Mouse (Mus musculus) heart, embryonic 15.5 days (tissue): Measurements from ENCODE around the gene Wdr18. TPM values are rescaled to one million over a fixed set of nuclear protein-coding genes. Genes with fewer than 3 reads are reported as not detected.

Source experiments
- ATAC-seq: fragments of 200-750 bp; cut with Nextera tagmentation; replicated peaks from 2 replicates; pipeline ENCODE4 v1.8.0; 2017; ENCODE audit warnings: low read depth, moderate TSS enrichment; ENCODE audit not compliant: insufficient number of reproducible peaks, insufficient read depth, low FRiP score
- H3K27ac ChIP-seq: fragments of 300-500 bp; sonication (generic); 2 replicates; pipeline ENCODE4 v1.5.1; 2015; ENCODE audit warnings: mild to moderate bottlenecking, inconsistent platforms
- H3K27me3 ChIP-seq: fragments of 300-500 bp; sonication (generic); 2 replicates; pipeline ENCODE4 v1.6.1; 2015; ENCODE audit warnings: inconsistent platforms
- H3K36me3 ChIP-seq: fragments of 300-500 bp; sonication (generic); 2 replicates; pipeline ENCODE4 v1.6.1; 2015; ENCODE audit warnings: mild to moderate bottlenecking, inconsistent platforms
- H3K4me1 ChIP-seq: fragments of 300-500 bp; sonication (generic); replicated peaks from 2 replicates; pipeline ENCODE4 v1.6.1; 2015; ENCODE audit warnings: inconsistent platforms
- H3K4me2 ChIP-seq: fragments of 300-500 bp; sonication (generic); 2 replicates; pipeline ENCODE4 v1.6.1; 2015; ENCODE audit warnings: inconsistent platforms, mild to moderate bottlenecking, moderate library complexity
- H3K4me3 ChIP-seq: fragments of 300-500 bp; sonication (generic); 2 replicates; pipeline ENCODE4 v1.5.1; 2015; ENCODE audit warnings: mild to moderate bottlenecking, inconsistent platforms
- H3K9ac ChIP-seq: fragments of 300-500 bp; sonication (generic); 2 replicates; pipeline ENCODE4 v1.6.1; 2015; ENCODE audit warnings: mild to moderate bottlenecking, inconsistent platforms
- H3K9me3 ChIP-seq: fragments of 300-500 bp; sonication (generic); replicated peaks from 2 replicates; pipeline ENCODE4 v1.6.1; 2016; ENCODE audit warnings: inconsistent platforms
- WGBS: fragments of 180-500 bp; shearing (Covaris S2); methylation state at CpG from one replicate; pipeline ENCODE4 v1.1.7; 2015; ENCODE audit warnings: mixed read lengths; 5-methylcytosine and 5-hydroxymethylcytosine counted together
- polyA plus RNA-seq: library from polyadenylated mRNA; unstranded; fragments of >200 nt; fragmentation: Nextera tagmentation; extraction: Ambion mirVana; gene quantifications from 2 replicates; pipeline ENCODE4 v1.2.1, GENCODE M21; 2015

Wdr18 gene
- polyA plus RNA-seq, 1 experiment from 2014 or later, result 56.7 TPM

- Histone ChIP-seq H3K4me1 (peaks cover 63% of the 10 kb centered on the region), H3K27ac (peak overlapping the region; percentile 40), H3K36me3 (peaks cover 12% of the 10 kb centered on the region), H3K27me3 (no peaks in the 10 kb centered on the region), H3K4me3 (peak overlapping the region; percentile 83), H3K9me3 (no peaks in the 10 kb centered on the region), H3K9ac (0 out of 2 replicates have a peak overlapping the region, but pooled peaks have one; percentile 10), H3K4me2 (peak overlapping the region; percentile 80)
- 26% methylated on average over 9 of the region's 9 CpGs for WGBS
- ATAC-seq, result no peak
Measured at GRCm38 (mm10) chr10:79928907-79929701, 30.8 kb upstream of the Wdr18 start.

GRCm38 (mm10) chr10:79929967-79930825, 29.8 kb upstream of the Wdr18 start:
- H3K4me3 ChIP-seq, result no peak overlapping the region
- H3K9me3 ChIP-seq, result no peaks in the 10 kb centered on the region
- no peak overlapping the region for H3K9ac ChIP-seq
- H3K27me3 ChIP-seq, result no peaks in the 10 kb centered on the region
- no peak for ATAC-seq
- peaks cover 70% of the 10 kb centered on the region for H3K4me1 ChIP-seq
- 80% methylated on average over 18 of the region's 18 CpGs for WGBS
- peaks cover 12% of the 10 kb centered on the region for H3K36me3 ChIP-seq
- no peak overlapping the region for H3K4me2 ChIP-seq
- peak overlapping the region; percentile 12; the same call in 1 of the 2 replicates for H3K27ac ChIP-seq

GRCm38 (mm10) chr10:79930826-79931186, 29.1 kb upstream of the Wdr18 start:
- ATAC-seq, result no peak
- Histone ChIP-seq H3K9ac (no peak overlapping the region), H3K4me1 (peaks cover 72% of the 10 kb centered on the region), H3K4me2 (no peak overlapping the region), H3K4me3 (no peak overlapping the region), H3K27me3 (no peaks in the 10 kb centered on the region), H3K36me3 (peaks cover 12% of the 10 kb centered on the region), H3K27ac (no peak overlapping the region), H3K9me3 (no peaks in the 10 kb centered on the region)
- 89% methylated on average over 16 of the region's 16 CpGs for WGBS

DNA sequence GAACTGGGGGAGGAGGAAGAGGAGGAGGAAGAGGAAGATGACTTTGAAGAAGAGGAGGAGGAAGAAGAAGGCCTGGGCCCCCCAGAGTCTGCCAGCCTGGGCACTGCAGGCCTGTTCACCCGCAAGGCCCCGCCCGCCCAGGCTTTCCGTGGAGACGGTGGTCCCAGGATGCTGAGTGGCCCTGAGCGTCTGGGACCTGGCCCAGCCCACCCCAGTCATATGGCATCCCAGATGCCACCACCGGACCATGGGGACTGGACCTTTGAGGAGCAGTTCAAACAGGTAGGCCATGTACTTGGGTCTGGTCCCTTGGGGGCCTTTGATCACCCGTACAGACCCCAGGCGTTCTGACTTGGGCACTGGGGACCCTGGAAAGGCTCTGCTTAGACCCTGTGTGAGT, 28.2 kb upstream of the Wdr18 start:
- no peak overlapping the region for H3K9ac ChIP-seq
- 82% methylated on average over 9 of the region's 9 CpGs for WGBS

GRCm38 (mm10) chr10:79932736-79933135, 27.2 kb upstream of the Wdr18 start:
- Histone ChIP-seq H3K4me1 (peaks cover 85% of the 10 kb centered on the region), H3K9ac (no peak overlapping the region), H3K4me2 (peak overlapping the region; percentile 5; the same call in 1 of the 2 replicates), H3K4me3 (no peak overlapping the region), H3K27ac (0 out of 2 replicates have a peak overlapping the region, but pooled peaks have one; percentile 13), H3K9me3 (no peaks in the 10 kb centered on the region), H3K36me3 (peaks cover 12% of the 10 kb centered on the region), H3K27me3 (no peaks in the 10 kb centered on the region)
- no peak for ATAC-seq
- WGBS, result 16% methylated on average over 8 of the region's 8 CpGs

More for the DNA sequence above, 28.2 kb upstream of the Wdr18 start:
- H3K27ac ChIP-seq, result no peak overlapping the region
- H3K4me2 ChIP-seq, result no peak overlapping the region
- H3K36me3 ChIP-seq, result peaks cover 12% of the 10 kb centered on the region
- no peaks in the 10 kb centered on the region for H3K9me3 ChIP-seq
- no peaks in the 10 kb centered on the region for H3K27me3 ChIP-seq
- no peak for ATAC-seq
- H3K4me1 ChIP-seq, result peaks cover 75% of the 10 kb centered on the region
- H3K4me3 ChIP-seq, result no peak overlapping the region

- Histone ChIP-seq H3K4me2 (peak overlapping the region; percentile 5; the same call in 1 of the 2 replicates), H3K27me3 (no peaks in the 10 kb centered on the region), H3K27ac (no peak overlapping the region), H3K36me3 (peaks cover 12% of the 10 kb centered on the region), H3K9me3 (no peaks in the 10 kb centered on the region), H3K9ac (no peak overlapping the region), H3K4me1 (peaks cover 87% of the 10 kb centered on the region), H3K4me3 (no peak overlapping the region)
- no peak for ATAC-seq
- WGBS, result 53% methylated on average over 9 of the region's 9 CpGs
Measured at GRCm38 (mm10) chr10:79933145-79933679, 26.7 kb upstream of the Wdr18 start.

DNA sequence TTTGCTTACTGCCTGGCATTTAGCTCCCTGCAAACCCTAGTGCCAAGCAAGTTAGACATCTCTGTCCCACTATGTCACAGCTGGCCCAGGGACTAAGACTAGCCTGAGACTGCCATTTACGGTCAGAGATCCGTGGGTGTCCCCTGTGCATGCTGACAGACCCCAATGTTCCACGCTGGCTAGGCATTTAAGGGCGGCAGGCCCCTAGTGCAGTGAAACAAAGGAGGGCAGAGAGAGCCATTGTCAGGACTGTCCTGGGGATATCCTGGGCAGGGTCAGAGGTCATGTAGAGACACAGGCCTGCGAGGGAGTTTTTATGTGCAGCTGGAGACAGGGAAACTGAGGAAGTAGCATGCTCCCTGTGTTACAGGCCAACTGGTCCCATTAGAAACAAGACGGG, 26.1 kb upstream of the Wdr18 start:
- no peak overlapping the region for H3K9ac ChIP-seq
- no peaks in the 10 kb centered on the region for H3K9me3 ChIP-seq
- ATAC-seq, result no peak
- peaks cover 82% of the 10 kb centered on the region for H3K4me1 ChIP-seq
- H3K27me3 ChIP-seq, result no peaks in the 10 kb centered on the region
- H3K36me3 ChIP-seq, result peaks cover 12% of the 10 kb centered on the region
- H3K4me3 ChIP-seq, result no peak overlapping the region
- peak overlapping the region; percentile 1; the same call in 1 of the 2 replicates for H3K27ac ChIP-seq
- 73% methylated on average over 6 of the region's 6 CpGs for WGBS
- H3K4me2 ChIP-seq, result no peak overlapping the region

DNA sequence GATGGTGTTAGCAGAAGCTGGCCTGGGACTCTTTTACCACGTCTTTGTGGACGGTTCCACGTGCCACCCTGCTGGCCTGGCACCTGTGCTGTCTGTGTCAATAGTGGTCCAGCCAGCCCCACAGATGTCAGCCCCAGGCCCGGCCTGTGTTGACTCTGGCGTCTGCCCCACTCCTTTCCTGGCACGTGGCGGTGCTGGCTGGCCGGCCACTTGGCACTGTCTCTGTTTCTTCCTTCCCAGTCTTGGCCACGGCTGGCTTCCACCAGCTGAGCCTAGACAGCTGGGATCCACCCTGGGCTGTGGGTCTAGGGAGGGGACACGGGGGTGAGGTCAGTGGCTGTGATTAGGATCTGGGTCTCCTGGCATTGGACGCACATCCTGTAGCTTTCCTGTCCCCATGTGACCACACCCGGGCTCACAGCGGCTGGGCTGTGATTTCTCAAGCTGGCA, 25.7 kb upstream of the Wdr18 start:
- peaks cover 12% of the 10 kb centered on the region for H3K36me3 ChIP-seq
- H3K9me3 ChIP-seq, result no peaks in the 10 kb centered on the region
- H3K27me3 ChIP-seq, result no peaks in the 10 kb centered on the region
- peak; percentile 48 for ATAC-seq
- no peak overlapping the region for H3K4me3 ChIP-seq
- no peak overlapping the region for H3K4me2 ChIP-seq
- 56% methylated on average over 13 of the region's 13 CpGs for WGBS
- peak overlapping the region; percentile 1; the same call in 1 of the 2 replicates for H3K27ac ChIP-seq
- H3K4me1 ChIP-seq, result peaks cover 78% of the 10 kb centered on the region
- H3K9ac ChIP-seq, result no peak overlapping the region

DNA sequence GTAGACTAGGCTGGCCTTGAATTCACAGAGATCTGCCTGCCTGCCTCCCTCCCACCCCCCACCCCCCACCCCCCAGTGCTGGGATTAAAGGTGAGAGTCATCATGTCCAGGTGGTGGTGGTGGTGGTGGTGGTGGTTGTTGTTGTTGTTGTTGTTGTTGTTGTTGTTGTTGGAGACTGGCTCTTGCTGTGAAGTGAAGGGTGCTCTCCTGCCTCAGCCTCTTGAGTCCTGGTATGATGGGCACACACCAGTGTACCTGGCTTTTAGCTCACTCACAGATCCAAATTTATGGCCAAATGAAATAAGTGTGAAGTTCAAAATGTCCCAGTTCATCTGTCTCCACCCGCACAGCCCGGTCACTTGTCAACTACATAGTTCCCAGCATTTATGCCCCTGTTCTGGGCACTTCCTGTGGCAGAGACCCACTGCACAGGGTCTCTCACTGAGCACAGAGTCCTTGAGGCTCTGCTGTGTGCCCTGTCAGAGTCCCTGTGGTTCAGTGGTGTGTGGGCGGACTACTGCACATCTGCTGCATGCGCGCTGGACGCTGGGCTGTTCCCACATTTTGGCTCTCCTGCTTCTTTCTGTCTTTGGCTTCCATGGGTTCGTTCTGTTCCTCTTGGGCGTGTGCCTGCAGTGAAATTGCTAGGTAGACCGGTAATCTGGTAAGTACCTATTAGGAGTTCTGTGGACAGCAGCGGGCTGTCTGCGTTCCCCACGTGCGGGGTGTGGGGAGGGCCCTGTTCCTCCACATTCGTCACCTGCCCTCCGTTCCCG, 25.0 kb upstream of the Wdr18 start:
- peaks cover 78% of the 10 kb centered on the region for H3K4me1 ChIP-seq
- no peak overlapping the region for H3K9ac ChIP-seq
- H3K36me3 ChIP-seq, result peaks cover 12% of the 10 kb centered on the region
- ATAC-seq, result no peak
- H3K4me2 ChIP-seq, result no peak overlapping the region
- H3K4me3 ChIP-seq, result no peak overlapping the region
- H3K9me3 ChIP-seq, result no peaks in the 10 kb centered on the region
- 84% methylated on average over 16 of the region's 16 CpGs for WGBS
- 0 out of 2 replicates have a peak overlapping the region, but pooled peaks have one; percentile 1 for H3K27ac ChIP-seq
- H3K27me3 ChIP-seq, result no peaks in the 10 kb centered on the region

DNA sequence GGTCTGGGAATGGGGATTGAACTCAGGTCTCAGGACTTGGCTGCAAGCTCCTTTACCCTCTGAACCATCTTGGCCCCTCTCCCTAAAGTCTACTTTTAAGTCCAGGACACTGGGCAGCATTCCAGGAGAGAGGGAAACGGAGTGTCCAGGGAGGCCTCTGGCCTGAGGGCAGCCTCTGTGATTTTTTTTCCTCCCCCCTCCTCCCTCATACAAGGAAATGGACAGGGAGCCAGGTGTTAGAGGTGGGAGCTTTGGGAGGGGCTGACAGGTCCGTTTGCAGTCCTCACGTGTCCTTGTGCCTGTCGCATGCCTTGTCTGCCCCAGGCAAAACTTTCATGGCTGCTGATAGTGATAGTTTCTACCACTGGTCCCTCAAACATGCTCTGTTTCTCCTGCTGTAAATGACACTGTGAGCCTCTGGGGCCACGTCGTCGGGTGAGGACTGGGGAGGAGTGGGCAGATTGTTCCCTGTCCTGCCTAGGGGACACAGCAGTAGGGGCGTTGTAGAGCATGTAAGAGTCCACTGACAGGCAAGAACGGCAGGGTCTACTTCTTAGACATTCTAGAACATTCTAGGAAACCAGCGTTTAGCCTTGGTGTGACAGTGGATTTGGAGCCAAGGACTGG, 23.6 kb upstream of the Wdr18 start:
- Histone ChIP-seq H3K4me3 (peak overlapping the region; percentile 30), H3K9ac (no peak overlapping the region), H3K36me3 (peaks cover 5% of the 10 kb centered on the region), H3K9me3 (no peaks in the 10 kb centered on the region), H3K4me2 (peak overlapping the region; percentile 59), H3K4me1 (peaks cover 86% of the 10 kb centered on the region), H3K27me3 (no peaks in the 10 kb centered on the region), H3K27ac (peak overlapping the region; percentile 73)
- WGBS, result 33% methylated on average over 10 of the region's 10 CpGs
- ATAC-seq, result 0 out of 2 replicates have a peak, but pooled peaks have one; percentile 1
